Mouse (Mus musculus) cerebellum, adult 2 months (tissue): ENCODE results near the gene Casp14.

Experiments
- CTCF ChIP-seq: fragments of 200-500 bp; IDR thresholded peaks from 2 replicates; pipeline ENCODE4 v1.5.1; 2011; ENCODE audit warnings: low read depth, mild to moderate bottlenecking, control low read depth, low read length, moderate library complexity, borderline replicate concordance; ENCODE audit not compliant: insufficient read depth
- POLR2A ChIP-seq: fragments of 200-500 bp; IDR thresholded peaks from 2 replicates; pipeline ENCODE4 v1.6.1; 2011; ENCODE audit warnings: low read length, control low read depth, borderline replicate concordance; ENCODE audit not compliant: insufficient read depth

- TF ChIP-seq CTCF: no peak
- TF ChIP-seq POLR2A: no peak
Measured at GRCm38 (mm10) chr10:78716231-78716630, 1.9 kb downstream of the Casp14 start.
